In genomic region chr14:93891371-93891746, GRCm38 (mm10) we compare ENCODE assay signal across 9 mouse cellular contexts. TPM values are rescaled to one million over a fixed set of nuclear protein-coding genes. Genes with fewer than 3 reads are reported as not detected.
DNase-seq lines count a peak whose midpoint lies in the region; ATAC-seq and TF ChIP-seq lines count a peak whose summit lies in the region.
"Had no signal": no experiment of that assay in that cellular context is flagged by ENCODE, and none has a peak within 500 bp of the region (broad histone marks: within the 10 kb centered on the region; RNA-seq: fewer than 3 reads in every experiment).

No protein-coding gene starts in this region.

- under 1% methylated on average over 13 of the region's 13 CpGs for WGBS in neural tube, embryonic 13.5 days

- DNase-seq in gastrocnemius, adult 2 months: no peak
- no peak for DNase-seq in gastrocnemius, postnatal 25 days
- peak; percentile 3 for DNase-seq in kidney, postnatal 14 days
- no peak for DNase-seq in testis, postnatal 10 days (ENCODE audit: low spot score)
- DNase-seq in spleen, postnatal 10 days (ENCODE audit: low spot score in 2 of 2): no peak

- H3K4me2 ChIP-seq in neural tube, embryonic 13.5 days: peak overlapping the region; percentile 68

- intact Hi-C loops in gastrocnemius, adult 2 months (cut with DNase I): no loop called here

- H3K4me1 ChIP-seq in E14TG2a.4 (replicated peaks; ENCODE audit: low read depth, low read length): peaks cover 13% of the 10 kb centered on the region
- no peaks in the 10 kb centered on the region for H3K4me1 ChIP-seq in embryonic fibroblast, embryonic 13.5 days (ENCODE audit: control insufficient read depth, insufficient read depth, low read length)
- peaks cover 38% of the 10 kb centered on the region for H3K4me1 ChIP-seq in neural tube, embryonic 13.5 days (replicated peaks)

- no peak for TF ChIP-seq POLR2A in embryonic fibroblast, embryonic 13.5 days (IDR thresholded peaks at IDR 0.05; ENCODE audit: low read depth, low read length)

- no peak for TF ChIP-seq CTCF in gastrocnemius, adult 2 months (IDR thresholded peaks at IDR 0.05)
- no peak for TF ChIP-seq CTCF in E14TG2a.4 (conservative IDR thresholded peaks at IDR 0.05; ENCODE audit: low read length)
- TF ChIP-seq CTCF in embryonic fibroblast, embryonic 13.5 days (IDR thresholded peaks at IDR 0.05; ENCODE audit: borderline replicate concordance, insufficient read depth, low read length): no peak

- peaks cover 55% of the 10 kb centered on the region for H3K27me3 ChIP-seq in E14TG2a.4 (ENCODE audit: insufficient read depth, low read length)
- no peaks in the 10 kb centered on the region for H3K27me3 ChIP-seq in neural tube, embryonic 13.5 days

- peak; percentile 12; the same call in 1 of the 2 replicates for ATAC-seq in neural tube, embryonic 13.5 days (ENCODE audit: low read depth)

- H3K9ac ChIP-seq in neural tube, embryonic 13.5 days: peak overlapping the region; percentile 78

- no peaks in the 10 kb centered on the region for H3K36me3 ChIP-seq in E14TG2a.4 (ENCODE audit: insufficient read depth, low read length)
- peaks cover under 1% of the 10 kb centered on the region for H3K36me3 ChIP-seq in neural tube, embryonic 13.5 days

- peak overlapping the region; percentile 25 for H3K27ac ChIP-seq in gastrocnemius, adult 2 months
- 0 out of 2 replicates have a peak overlapping the region, but pooled peaks have one; percentile 23 for H3K27ac ChIP-seq in embryonic fibroblast, embryonic 13.5 days (ENCODE audit: insufficient read depth, low read length)
- H3K27ac ChIP-seq in neural tube, embryonic 13.5 days (replicated peaks): peak overlapping the region; percentile 91

- H3K4me3 ChIP-seq in gastrocnemius, adult 2 months: peak overlapping the region; percentile 80
- H3K4me3 ChIP-seq in E14TG2a.4 (replicated peaks; ENCODE audit: low read length): peak overlapping the region; percentile 81
- H3K4me3 ChIP-seq in embryonic fibroblast, embryonic 13.5 days (ENCODE audit: insufficient read depth, low read length): peak overlapping the region; percentile 73
- peak overlapping the region; percentile 55 for H3K4me3 ChIP-seq in neural tube, embryonic 13.5 days

- no peaks in the 10 kb centered on the region for H3K9me3 ChIP-seq in E14TG2a.4 (ENCODE audit: low read length)
- H3K9me3 ChIP-seq in neural tube, embryonic 13.5 days: no peaks in the 10 kb centered on the region

RNA-seq across cellular contexts. Expression of gene Pcdh9, which starts 0.9 kb away (rescaled TPM):
- under 1 TPM; 0.31 to 0.33 TPM for total RNA-seq in gastrocnemius, adult 2 months (2021)
- 1 to 10 TPM in 1 of 2 experiments, under 1 TPM in 1; 0.54 to 1.1 TPM for total RNA-seq in gastrocnemius, postnatal 25 days (2021)
- polyA plus RNA-seq in embryonic fibroblast, embryonic 13.5 days (2011; ENCODE audit: insufficient read length, low read depth, missing spikeins): 27.5 and 29.6 TPM in 2 replicates
- polyA plus RNA-seq in neural tube, embryonic 13.5 days (2015; fragmentation: Nextera tagmentation; extraction: Ambion mirVana): 103 TPM in 2 replicates
- total RNA-seq: common myeloid progenitor, adult 5-6 weeks had no signal

Comparison
In these comparisons a context has a peak if more than half of its experiments do, and no peak if none do; other contexts are left out.
1. H3K27ac ChIP-seq: peak in every context shown above with its lines; median percentile 91 in neural tube, embryonic 13.5 days; 25 in gastrocnemius, adult 2 months; 23 in embryonic fibroblast, embryonic 13.5 days.